Mouse (Mus musculus): ENCODE measurements at regions not wholly inside any gene's neighbourhood (a gene's known extent, or its start where the extent isn't known, plus 50 kb on each side); places are given as distances from the start of the nearest gene placed in this dataset.
A peak's percentile ranks its signal among the peaks of the same experiment; 100 is the strongest.

DNA sequence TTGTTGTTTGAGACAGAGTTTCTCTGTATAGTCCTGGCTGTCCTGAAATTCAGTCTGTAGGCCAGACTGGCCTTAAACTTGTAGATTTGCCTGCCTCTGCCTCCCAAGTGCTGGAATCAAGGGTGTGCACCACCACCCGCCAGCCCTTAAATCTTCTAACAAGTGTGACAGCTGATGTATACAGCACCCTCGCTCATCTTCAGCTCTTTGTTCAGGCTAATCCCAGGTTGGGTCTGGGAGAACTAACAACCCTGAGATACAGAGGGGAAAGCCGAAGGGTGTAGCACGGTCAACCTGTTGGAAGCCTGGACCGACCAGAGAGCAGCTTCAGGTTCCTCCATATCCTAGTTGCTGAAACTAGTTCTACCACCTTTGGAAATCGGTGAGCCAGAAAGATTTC lies 99.0 kb downstream of the Tmem30b start:
- DNase-seq (ENCODE audit: low spot score), result no peak

DNA sequence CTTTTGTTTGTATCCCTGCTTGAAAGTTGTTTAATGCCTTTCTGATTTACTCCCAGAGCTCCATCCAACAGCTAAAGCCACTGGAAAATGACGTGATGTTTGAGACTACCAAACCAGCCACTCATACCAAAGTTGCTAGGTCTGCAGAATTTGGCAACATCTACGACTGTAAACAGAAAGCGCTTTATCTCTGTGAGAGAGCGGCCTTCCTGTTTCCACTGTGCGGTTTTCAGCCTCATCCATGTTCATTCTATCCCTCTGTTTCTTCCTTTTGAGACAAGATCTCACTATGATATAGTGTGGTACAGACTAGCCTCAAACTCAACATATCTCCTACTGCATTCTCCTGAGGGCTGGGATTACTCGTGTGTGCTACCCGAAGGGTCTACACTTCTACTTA lies 100.0 kb downstream of the Tmem30b start:
- DNase-seq (ENCODE audit: low spot score), result no peak

DNA sequence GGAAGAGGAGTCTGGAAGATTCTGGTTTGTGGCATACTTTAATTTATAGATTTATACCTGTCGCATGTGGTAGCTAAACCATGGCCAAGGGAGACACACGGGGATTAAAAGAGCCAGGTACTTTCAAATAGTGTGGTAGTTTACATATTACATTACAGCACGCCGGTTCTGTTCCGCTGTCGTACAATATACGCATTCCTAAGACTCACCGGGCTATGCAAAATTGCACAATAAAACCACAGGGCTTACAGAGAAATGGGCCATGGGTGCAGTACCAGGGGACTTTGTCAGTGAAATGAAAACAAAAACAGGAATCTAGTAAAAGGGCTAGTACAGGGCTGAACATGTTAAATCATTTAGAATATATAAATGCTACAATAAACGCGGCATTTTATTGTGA lies 100.6 kb downstream of the Tmem30b start:
- DNase-seq (ENCODE audit: low spot score), result no peak

DNA sequence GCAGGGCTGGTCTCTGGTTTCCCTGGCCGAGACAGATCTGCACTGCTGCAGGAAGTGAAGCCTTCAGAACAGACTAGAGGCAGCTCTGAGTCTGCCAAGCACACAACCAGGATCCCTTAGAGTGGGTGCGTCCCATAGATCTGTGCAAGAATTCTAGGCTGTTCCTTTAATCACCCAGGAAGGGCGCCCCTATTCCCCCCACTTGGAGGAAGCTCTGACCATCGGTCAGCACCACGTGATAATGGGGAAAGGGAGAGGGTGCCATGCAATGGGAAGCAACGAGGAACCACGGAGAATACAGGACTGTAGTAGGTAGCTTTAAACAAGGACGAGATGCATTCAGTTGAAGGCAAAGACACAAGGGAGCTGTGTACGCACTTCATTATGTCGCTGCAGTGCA lies 101.1 kb downstream of the Tmem30b start:
- no peak for DNase-seq (ENCODE audit: low spot score)

DNA sequence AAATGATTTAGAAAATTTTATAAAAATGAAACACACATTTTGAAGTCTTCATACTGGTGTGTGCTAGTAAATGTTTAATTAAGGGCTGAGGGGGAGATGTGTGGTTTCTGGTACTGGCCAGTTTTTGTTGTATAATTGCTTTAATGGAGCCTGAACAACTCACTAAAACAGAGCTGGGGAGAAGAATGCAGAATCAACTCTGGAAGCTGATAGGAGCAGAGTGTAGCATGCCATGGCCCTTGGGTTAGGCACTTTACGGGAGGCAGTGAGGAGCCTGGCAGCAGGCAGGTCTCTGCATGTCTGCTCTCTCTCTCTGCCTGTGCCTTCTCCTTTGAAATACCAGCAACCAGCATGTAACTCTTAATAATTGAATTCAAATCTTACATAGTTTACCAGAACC lies 104.9 kb downstream of the Tmem30b start:
- DNase-seq (ENCODE audit: low spot score), result no peak

DNA sequence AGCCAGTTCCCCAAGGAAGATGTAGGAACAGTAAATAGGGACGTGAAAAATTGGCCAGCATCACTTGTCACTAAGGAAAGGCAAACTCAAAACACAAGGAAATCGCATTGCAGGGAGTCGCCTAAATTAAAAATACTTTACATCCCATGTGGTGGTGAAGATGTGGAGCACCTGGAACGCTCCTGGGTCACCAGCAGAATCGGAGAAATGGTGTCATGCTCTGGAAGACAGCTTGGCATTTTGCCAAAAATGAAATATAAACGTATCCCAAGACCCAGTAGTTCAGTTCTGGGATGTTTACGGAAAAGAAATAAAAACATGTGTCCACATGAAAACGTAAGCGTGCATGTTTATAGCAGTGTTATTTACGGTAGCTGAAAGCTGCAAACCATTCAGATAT lies 111.5 kb downstream of the Tmem30b start:
- no peak for DNase-seq (ENCODE audit: low spot score)

DNA sequence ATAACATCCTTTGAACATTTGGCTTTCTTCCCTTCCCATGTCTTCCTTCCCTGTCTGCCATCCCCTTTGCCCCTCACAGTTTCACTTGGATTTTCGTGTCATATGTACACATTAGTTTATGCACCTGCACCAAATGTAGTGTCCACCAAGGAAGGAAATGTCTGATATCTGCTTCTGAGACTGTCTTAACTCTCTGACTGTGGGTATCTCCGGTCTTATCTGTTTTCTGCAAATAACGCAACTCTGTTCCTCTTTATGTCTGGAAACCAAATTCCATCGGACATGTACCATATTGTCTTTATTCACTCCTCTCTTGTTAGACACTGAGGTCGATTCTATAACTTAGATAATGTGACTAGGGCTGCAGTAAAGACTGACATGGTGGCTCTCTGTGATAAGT lies 113.6 kb downstream of the Tmem30b start:
- no peak for DNase-seq (ENCODE audit: low spot score)

DNA sequence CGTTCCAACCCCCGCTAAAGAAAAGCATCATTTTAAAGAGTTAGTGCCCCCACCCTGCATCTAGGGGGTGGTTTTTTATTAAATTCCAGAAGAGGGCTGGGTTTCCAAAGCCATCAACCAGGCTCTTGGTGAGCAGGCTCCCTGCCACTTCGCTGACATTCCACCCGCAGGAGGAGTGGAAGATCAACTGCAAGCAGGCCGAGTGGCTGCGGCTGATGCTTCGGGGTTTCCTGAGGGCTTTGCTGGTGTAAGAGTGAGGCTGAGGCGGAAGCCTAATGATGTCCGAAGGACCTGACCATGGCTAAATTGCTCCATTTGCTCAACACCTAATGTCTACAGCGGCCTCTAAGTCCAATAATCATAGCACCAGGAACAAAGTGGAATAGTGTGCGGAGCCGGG lies 118.0 kb downstream of the Tmem30b start:
- DNase-seq (ENCODE audit: low spot score), result no peak

DNA sequence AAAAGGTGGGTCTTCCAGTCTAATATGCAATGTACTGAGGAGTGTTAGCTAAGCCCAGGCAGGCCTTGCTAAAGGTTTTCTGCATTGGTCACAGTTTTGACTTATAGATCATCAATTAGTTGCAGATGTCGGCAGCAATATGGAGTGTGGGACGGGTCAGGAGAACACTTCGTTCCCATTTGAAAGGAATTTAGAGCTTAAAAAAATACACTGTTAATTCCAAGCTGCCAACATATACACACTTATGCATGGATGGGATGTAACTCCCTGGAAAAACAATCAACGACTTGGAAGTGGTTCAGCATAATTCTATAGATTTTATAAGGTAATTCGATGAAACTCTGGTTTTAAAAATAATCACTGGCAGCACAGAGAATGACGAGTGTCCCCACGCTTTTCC lies 121.4 kb downstream of the Tmem30b start:
- no peak for DNase-seq (ENCODE audit: low spot score)

DNA sequence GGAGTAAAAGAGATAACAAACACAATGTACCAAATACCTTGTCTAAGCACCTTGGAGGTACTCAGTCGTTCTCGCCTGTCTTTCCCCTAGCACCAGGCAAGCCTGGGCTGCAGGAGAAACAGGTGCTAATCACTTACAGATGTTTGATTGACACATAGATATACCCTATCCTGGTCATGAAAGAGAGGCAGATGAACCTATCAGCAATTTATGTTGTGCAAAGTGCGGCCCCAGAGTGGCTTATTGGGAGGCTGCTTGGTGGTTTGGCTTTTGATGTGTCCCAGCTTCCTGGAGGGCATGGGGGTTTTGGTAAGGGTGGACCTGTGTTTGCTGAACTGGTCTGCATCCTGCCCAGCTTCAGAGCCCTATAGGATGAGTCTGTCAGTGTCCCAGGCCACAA lies 129.1 kb downstream of the Tmem30b start:
- no peak for DNase-seq (ENCODE audit: low spot score)

DNA sequence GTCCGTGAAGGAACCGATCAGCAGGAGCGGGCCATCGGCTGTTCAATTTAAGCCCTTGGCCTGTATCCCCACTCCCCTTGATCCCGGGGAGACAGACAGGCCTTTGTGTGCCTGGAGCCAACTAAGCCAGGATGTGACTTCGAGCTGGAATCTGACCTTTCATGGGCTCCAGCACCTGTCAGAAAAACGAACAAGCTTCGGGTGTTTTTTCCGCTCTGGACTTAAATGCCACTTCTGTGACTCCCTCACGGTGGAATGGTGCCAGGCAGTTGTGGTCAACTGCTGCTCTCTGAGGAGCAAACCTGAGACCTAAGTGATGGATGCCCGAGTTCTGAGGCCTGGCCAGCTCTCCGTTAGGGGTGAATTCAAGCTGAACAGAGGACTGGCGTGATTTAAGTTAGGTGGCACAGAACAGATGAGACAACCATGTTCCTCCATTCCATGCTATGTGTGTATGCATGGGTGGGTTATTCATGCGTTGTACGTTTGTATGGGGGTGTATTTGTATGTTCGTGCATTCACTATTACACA lies 129.8 kb downstream of the Tmem30b start:
- DNase-seq (ENCODE audit: low spot score), result no peak

DNA sequence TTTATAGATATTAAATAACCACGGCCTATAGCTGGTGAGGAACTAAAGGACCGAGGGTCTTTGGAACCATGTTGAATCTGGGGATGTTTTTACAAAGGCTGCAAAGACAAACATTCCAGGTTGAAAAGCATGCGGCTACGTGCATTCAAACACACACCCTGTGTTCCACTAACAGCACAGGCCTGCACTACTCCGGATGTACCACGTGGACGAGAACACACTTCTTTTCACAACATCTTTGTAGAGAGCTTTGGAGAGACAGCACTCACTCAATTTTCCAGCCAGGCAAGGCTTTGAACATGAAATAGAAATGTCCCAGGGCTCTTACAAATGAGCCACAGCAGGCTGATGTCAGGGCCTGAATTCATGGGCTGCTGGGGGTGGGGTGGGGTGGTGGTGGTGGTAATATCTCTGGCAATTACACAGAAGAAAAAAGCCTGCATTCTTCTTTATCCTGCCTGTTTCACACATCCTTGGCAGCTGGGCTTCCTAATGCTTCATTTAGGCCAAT lies 129.3 kb downstream of the Slc38a6 start:
- no peak for DNase-seq (ENCODE audit: low spot score)

DNA sequence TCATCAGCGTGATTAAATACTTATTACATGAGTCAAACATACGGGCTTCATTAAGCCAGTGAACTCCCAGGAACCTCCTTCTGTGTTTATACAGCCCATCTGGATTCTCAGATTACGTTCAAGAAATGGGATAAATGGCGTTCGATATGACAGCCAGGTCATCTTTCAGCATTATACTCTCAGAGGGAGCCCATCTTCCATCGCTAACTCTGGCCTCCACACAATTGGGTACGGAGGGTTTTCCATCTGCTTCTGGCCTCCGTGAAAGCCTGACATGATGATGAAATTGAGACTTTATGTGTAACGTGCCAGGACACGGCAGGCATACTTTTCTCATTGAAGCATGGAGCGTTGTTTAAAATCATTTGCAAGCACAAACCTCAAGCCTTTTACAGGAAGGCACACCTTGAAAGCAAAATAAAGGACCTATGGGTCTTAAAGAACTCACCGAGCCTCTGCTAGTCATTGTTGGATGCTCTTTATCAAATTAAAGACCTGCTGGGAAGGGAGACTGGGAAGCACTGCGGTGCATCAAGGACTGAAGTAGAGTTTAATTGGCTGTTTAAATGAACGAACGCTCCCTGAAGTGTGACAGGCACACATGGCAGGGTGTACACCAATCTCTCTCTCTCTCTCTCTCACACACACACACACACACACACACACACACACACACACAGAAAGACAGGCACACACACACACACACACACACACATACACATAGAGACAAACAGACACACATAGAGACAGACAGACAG lies 127.0 kb downstream of the Slc38a6 start:
- no peak for DNase-seq (ENCODE audit: low spot score)

DNA sequence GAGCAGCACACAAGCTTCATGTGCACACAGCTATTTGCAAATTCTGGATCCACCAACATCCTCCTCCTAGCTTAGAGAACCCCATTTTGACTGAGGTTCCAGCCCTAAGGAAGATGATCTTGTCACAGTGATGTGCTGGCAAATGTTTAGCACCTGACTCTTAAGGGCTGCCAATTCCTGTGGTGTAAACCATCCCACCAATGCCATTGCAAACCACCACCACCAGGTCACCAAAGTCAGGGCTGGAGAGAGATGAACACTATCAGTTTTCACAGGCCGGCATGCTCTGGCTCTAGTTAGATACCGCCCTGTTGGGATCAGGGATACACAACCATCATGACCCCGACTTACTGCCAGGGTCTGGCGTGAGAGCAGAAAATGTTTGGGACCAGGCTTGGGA lies 125.9 kb downstream of the Slc38a6 start:
- DNase-seq (ENCODE audit: low spot score), result no peak

DNA sequence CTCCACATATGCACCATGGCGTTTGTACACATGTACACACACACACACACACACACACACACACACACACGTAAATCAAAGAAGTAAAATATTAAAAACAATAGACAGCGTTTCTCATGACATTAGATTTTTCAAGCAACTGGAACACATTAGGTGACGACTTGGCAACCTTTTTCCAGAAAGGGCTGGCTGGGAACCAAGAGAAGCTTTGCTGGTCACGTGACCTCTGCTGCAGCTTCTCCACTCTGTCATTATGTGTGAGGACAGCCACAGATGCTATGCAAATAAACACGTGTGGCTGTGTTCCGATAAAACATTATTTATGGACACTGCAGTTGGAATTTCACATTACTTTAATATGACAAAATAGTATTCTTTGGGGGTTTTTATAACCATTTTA lies 124.3 kb downstream of the Slc38a6 start:
- no peak for DNase-seq (ENCODE audit: low spot score)

DNA sequence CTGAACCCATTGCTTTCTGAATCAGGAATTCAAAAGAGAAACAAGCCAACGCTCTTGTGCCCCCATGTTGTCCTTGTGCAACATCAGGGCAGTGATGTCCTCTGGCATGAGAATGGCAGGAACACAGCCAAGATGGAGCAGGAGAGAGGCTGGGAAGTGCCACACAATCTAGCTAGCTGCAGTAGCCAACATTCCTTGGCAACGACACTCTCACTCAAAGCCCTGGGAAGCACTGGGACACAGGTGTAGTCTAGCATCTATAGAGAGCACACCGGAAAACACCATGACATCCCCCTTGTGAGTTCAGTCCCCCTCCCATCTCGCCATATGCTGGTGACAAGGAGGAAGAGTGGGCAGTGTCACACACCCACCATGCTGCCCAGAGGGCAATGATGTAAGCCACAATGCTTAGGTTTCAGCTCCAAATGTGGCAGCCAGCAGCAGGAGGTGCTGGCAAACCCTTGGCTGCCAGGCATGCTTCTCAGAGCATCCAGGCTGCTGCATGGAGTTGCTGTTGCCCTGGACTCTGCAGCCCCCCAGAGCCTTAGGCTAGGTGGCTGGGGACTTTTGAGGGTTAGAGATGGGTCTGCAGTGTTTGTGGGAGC lies 123.0 kb downstream of the Slc38a6 start:
- no peak for DNase-seq (ENCODE audit: low spot score)

DNA sequence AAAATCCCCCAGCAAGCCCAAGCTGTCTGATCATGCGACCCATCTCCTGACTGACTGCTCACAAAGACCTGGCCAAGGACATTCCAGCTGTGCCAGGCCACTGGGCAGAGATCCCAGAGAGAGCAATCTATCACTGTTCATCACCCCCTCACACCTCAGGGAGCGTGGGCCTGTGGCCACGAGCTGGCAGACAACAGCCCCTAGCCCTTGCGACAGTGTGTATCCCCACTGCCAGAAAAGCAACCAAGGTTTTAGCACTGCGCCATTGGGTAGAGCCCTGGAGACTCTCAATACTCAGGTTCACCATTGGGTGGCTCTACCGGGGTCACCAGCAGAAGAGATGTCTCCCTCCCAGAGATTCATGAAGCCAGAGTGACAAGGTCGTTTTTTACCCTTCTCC lies 122.0 kb downstream of the Slc38a6 start:
- DNase-seq (ENCODE audit: low spot score), result no peak

DNA sequence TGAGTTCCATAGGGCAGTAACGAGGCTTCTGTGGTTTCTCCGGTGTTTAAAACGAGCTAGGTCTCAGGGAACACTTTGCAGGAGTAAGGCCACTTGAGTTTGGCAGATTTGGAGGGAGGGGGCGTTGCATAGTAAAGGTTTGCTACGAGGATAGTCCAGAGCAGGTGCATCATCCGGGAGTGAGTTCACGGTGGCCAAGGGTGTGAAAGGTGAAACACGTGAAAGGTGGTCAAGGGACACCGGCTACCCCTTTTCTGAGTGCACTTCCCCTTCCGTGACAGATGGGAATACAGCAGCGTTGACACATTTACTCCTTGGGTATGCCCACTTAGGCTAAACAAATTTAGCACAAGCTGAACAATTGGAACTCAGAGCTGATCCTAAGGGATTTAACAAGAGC lies 121.6 kb downstream of the Slc38a6 start:
- DNase-seq (ENCODE audit: low spot score), result no peak

DNA sequence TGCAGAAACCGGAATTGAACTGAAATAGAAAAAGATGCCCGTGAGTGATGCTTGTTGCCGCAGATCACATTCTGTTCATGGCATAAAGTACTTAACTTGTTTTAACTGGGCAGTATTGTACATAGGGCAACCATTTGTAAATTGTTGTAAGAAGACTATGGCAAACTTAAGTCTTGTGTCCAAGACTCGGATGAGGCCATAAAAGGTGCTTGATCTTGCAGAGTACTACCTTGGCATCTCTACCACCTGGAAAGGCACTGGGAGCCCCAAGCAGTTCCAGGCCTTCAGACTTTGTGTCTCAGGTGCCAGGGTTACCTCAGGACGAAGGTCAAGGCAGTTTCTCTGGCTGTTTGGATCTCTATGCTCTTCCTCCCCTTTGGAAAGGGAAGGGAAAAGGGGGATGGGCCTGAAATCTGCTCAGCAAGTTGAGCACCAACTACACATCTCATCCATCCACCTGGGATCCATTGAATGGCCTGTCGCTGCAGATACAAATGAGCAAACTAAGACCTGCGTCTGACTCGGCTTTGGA lies 120.0 kb downstream of the Slc38a6 start:
- no peak for DNase-seq (ENCODE audit: low spot score)

DNA sequence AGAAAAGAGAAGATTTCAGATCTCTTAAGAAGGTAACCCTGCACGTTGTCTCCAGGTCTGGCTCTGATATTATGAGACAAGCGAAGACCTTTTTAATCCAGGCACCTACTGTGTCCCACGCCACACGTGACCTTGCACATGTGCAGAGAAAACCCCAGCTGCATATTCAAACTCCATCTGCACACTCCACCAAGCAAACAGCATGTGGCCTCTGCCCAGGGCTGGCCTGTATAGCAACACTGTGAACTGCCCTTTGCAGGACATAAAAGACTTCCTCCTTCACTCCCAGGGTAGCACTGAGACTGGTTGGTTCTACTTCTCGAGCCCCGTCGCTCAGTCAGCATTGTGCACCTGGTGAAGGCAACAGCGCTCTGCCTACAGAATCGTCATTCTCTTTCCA lies 119.0 kb downstream of the Slc38a6 start:
- no peak for DNase-seq (ENCODE audit: low spot score)

DNA sequence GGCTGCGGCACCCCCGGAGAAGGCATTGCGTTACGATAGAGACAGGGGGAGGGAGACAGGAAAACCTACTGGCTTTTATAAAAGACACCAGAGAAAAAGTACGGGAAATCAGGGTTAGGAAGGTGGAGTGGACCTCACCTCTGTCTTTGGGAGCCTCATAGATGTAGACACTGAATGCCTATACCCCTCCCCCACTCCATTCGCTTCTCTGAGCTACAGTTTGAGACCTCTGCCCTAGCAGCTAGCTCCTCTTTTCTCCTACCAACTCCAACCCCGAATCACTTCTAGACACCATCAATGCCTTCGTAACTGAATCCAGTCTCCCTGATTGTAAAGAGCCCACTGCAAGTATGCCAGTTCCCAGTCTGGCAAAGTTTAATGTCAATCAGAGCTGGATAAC lies 118.5 kb downstream of the Slc38a6 start:
- peak; percentile 44 for DNase-seq (ENCODE audit: low spot score)

DNA sequence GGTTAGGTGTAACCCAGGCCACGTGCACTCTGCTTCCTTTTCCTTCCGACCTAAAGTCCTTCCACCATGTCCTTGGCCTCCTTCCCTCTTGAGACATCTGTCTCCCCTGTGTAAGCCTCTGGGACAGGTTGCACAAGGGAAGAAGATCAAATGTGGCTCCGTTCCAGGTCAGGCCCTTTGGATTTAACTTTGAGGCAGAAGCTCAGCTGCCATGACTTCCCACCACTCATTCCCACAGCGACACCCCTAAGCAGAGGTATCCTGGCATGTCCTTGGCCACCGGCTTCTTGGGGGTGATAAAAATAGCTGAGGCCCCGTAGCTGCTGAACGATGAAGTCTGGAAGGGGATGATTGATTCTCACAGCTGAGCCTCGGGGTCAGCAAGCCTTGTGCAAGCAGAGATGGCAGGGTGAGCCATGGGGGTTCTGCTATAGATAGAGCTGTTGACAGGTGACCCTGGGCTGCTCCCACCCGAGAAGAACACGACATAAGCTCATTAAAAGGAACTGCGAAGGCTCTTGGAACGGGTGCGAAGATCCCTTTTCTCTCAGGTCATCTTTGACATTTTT lies 117.4 kb downstream of the Slc38a6 start:
- DNase-seq (ENCODE audit: low spot score), result no peak

Measured in retina, embryonic 14.5 days (tissue).